Mouse (Mus musculus) liver, adult 2 months (tissue): ENCODE measurements around the gene F2.

Experiments used
- CTCF ChIP-seq: fragments of 200-500 bp; IDR thresholded peaks from 2 replicates; pipeline ENCODE4 v1.5.1; 2011; ENCODE audit warnings: low read depth, low read length, control low read depth
- POLR2A ChIP-seq: fragments of 200-500 bp; IDR thresholded peaks from 2 replicates; pipeline ENCODE4 v1.6.1; 2011; ENCODE audit warnings: low read length, control low read depth; ENCODE audit not compliant: insufficient read depth; ENCODE audit errors: extremely low read depth

GRCm38 (mm10) chr2:91645354-91645753 lies 9.1 kb upstream of the F2 start:
- no peak for TF ChIP-seq CTCF
- no peak for TF ChIP-seq POLR2A
